Mouse (Mus musculus) midbrain, embryonic 10.5 days (tissue): ENCODE measurements around the gene Exoc4. TPM values are rescaled to one million over a fixed set of nuclear protein-coding genes. Genes with fewer than 3 reads are reported as not detected.

Experiments
- DNase-seq: peaks from one replicate; pipeline ENCODE4 v3.0.0-alpha.2; 2017; ENCODE audit warnings: low spot score
- H3K27ac ChIP-seq: fragments of 300-500 bp; sonication (generic); replicated peaks from 2 replicates; pipeline ENCODE4 v1.5.1; 2016; ENCODE audit warnings: mild to moderate bottlenecking
- H3K27me3 ChIP-seq: fragments of 300-500 bp; sonication (generic); 2 replicates; pipeline ENCODE4 v1.6.1; 2016; ENCODE audit warnings: low read depth, mild to moderate bottlenecking; ENCODE audit not compliant: poor library complexity, severe bottlenecking
- H3K36me3 ChIP-seq: fragments of 300-500 bp; sonication (generic); 2 replicates; pipeline ENCODE4 v1.6.1; 2016; ENCODE audit warnings: mild to moderate bottlenecking, moderate library complexity
- H3K4me1 ChIP-seq: fragments of 300-500 bp; sonication (generic); 2 replicates; pipeline ENCODE4 v1.6.1; 2016
- H3K4me3 ChIP-seq: fragments of 300-500 bp; sonication (generic); 2 replicates; pipeline ENCODE4 v1.5.1; 2016; ENCODE audit warnings: mild to moderate bottlenecking, moderate library complexity
- H3K9me3 ChIP-seq: fragments of 300-500 bp; sonication (generic); replicated peaks from 2 replicates; pipeline ENCODE4 v1.6.1; 2016; ENCODE audit warnings: mild to moderate bottlenecking
- WGBS: fragments of 180-500 bp; shearing (Covaris S2); methylation state at CpG from one replicate; pipeline ENCODE4 v1.1.7; 2016; 5-methylcytosine and 5-hydroxymethylcytosine counted together
- polyA plus RNA-seq: library from polyadenylated mRNA; unstranded; fragments of >200 nt; fragmentation: Nextera tagmentation; extraction: Ambion mirVana; gene quantifications from 2 replicates; pipeline ENCODE4 v1.2.1, GENCODE M21; 2016

The Exoc4 gene
- polyA plus RNA-seq, 1 experiment from 2014 or later: 36.2 TPM

DNA sequence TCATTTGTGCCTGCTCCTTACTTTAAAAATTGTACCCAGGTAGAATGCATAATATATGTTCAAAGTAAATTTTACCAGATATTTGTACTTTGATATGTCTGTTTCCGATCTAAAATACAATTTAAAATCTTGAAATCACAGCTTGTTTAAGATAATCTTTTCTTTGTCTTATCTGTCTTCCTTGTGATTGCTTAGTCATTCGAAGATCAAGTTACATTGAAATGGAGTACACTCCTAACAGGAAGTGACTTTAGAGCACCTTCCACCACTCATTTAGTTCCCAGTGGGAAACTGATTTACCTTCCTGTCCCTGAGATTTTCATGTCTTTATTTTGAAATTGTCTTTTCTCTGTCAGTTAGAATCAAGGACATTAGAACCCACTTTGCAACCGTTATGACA, 254.5 kb downstream of the Exoc4 start:
- no peak for DNase-seq
- Histone ChIP-seq H3K27me3 (no peaks in the 10 kb centered on the region), H3K4me1 (peaks cover 9% of the 10 kb centered on the region; the same call in 1 of the 2 replicates), H3K27ac (no peak overlapping the region), H3K9me3 (no peaks in the 10 kb centered on the region), H3K36me3 (peaks cover 8% of the 10 kb centered on the region; the same call in 1 of the 2 replicates), H3K4me3 (no peak overlapping the region)
- 79% methylated on average over 3 of the region's 3 CpGs for WGBS

DNA sequence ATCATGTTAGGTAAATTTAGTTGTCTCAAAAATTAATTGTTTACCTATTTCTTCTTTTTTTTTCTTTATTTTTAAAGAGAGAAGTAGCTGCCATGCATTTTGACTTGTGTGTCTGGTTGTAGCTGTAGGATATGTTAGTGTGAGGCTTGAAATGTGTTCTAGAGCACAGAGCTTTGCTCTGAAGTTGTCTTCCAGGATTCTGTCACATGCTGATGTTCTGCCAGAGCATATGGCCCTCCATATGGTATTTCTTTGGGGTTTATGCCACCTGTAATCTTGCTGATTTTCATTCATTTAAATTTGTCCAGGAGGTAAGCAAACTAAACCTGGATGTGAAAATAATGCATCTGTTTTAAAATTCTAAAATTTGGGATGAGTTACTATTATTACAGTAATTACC, 258.2 kb downstream of the Exoc4 start:
- DNase-seq: no peak
- Histone ChIP-seq H3K4me1 (peaks cover 5% of the 10 kb centered on the region; the same call in 1 of the 2 replicates), H3K27me3 (no peaks in the 10 kb centered on the region), H3K27ac (no peak overlapping the region), H3K36me3 (no peaks in the 10 kb centered on the region), H3K9me3 (no peaks in the 10 kb centered on the region), H3K4me3 (no peak overlapping the region)

DNA sequence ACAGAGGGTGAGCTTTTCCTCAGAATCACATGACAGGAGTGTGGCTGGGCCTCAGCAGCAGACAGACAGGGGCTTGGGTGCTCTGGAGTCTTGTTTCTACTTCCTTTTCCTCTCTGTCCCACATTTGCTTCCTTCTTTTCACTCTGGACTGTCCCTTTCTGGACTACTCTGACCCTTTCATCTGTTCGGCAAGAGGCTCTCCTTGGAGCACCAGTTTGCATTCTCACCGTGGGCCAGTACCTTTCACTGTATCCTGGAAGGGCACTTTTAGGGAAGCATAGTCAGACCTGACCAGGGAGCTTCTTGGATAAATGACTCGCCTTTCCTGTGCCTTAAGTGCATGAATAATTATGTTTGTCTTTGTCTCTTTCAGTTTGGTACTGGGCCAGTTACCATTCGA, 266.5 kb downstream of the Exoc4 start:
- Histone ChIP-seq H3K4me1 (no peaks in the 10 kb centered on the region; the same call in 1 of the 2 replicates), H3K27me3 (no peaks in the 10 kb centered on the region), H3K9me3 (no peaks in the 10 kb centered on the region), H3K36me3 (no peaks in the 10 kb centered on the region), H3K27ac (no peak overlapping the region; the same call in 1 of the 2 replicates), H3K4me3 (no peak overlapping the region)
- WGBS: 62% methylated on average over 4 of the region's 4 CpGs
- no peak for DNase-seq

DNA sequence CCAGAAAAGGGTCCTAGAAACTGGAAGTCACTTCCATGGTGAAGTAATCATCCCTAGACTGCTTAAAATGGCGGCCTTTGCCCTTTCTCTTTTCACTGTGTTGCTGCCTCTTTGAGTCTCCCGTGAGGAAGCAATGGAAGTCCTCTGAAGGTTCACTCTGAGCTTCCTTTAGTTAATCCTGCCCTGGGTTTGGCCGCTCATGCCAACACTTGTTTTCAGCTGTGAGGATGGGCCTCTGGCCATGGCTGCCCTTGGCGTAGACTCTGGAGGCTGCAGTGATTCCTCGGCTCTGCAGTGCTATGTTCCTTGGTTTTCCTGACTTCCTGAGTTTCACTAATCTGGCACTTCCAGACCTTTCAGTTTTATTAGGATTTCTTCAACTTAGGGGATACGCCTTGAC, 267.9 kb downstream of the Exoc4 start:
- H3K9me3 ChIP-seq: no peaks in the 10 kb centered on the region
- no peaks in the 10 kb centered on the region for H3K36me3 ChIP-seq
- no peak for DNase-seq
- no peak overlapping the region for H3K4me3 ChIP-seq
- H3K4me1 ChIP-seq: no peaks in the 10 kb centered on the region; the same call in 1 of the 2 replicates
- 78% methylated on average over 6 of the region's 6 CpGs for WGBS
- no peak overlapping the region for H3K27ac ChIP-seq
- no peaks in the 10 kb centered on the region for H3K27me3 ChIP-seq

DNA sequence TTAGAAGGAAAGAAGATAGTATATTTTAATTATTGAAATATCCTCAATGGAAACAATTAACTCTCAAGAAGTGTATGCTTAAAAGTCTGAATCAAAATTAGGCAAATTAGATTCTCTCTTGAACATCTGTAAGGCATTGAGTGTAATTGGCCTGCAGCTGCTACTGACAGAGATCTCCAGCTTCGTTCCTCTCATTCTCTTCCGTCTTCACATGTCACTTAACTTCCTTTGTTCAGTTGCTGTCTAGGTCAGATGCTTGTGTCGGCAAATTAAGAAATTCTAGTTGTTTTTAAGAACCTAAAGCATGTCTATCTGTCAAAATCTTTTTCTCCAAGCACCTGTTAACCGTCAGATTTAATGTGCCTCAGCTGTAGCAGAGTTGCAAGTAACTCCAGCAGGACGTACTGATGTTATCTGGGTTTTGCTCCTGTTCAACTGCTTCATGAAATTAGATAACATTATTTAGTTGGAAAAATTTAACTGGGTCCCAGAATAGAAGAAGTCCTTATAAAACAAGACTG, 269.1 kb downstream of the Exoc4 start:
- no peak overlapping the region for H3K4me3 ChIP-seq
- no peak overlapping the region for H3K27ac ChIP-seq
- 63% methylated on average over 5 of the region's 5 CpGs for WGBS
- no peaks in the 10 kb centered on the region; the same call in 1 of the 2 replicates for H3K4me1 ChIP-seq
- no peaks in the 10 kb centered on the region for H3K36me3 ChIP-seq
- no peaks in the 10 kb centered on the region for H3K27me3 ChIP-seq
- no peaks in the 10 kb centered on the region for H3K9me3 ChIP-seq
- no peak for DNase-seq

DNA sequence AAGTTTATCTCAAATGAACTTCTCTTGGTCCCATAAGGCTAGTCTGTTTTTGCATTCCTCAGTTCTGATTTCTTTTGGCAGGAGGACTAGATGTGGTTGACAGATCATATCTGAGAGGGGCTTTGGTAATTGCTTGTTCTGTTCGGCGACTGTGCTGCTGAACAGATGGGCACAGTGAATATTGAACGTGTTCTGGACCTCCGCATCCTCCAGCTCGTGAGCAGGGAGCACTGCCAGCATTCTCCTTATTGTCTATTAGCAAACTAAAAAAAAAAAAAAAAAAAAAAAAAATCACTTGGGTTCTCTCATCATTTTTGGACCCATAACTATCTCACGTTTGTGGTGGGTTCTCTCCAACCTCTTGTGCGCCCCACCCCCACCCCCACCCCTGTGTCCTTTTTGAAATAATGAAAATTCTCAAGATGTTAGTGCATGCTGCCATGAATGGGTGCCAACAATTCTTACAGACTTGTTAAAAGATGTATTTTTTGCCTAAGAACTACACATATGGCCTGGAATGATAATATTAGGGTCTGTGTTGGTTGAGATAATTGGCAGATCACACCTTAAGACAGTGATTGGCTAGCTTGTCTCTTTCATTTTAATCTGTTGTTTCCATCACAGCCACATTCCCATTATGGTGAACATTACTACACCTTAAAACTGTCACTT, 276.9 kb downstream of the Exoc4 start:
- Histone ChIP-seq H3K27me3 (no peaks in the 10 kb centered on the region), H3K4me1 (no peaks in the 10 kb centered on the region; the same call in 1 of the 2 replicates), H3K36me3 (no peaks in the 10 kb centered on the region), H3K4me3 (no peak overlapping the region), H3K27ac (no peak overlapping the region), H3K9me3 (no peaks in the 10 kb centered on the region)
- 95% methylated on average over 7 of the region's 7 CpGs for WGBS
- no peak for DNase-seq

DNA sequence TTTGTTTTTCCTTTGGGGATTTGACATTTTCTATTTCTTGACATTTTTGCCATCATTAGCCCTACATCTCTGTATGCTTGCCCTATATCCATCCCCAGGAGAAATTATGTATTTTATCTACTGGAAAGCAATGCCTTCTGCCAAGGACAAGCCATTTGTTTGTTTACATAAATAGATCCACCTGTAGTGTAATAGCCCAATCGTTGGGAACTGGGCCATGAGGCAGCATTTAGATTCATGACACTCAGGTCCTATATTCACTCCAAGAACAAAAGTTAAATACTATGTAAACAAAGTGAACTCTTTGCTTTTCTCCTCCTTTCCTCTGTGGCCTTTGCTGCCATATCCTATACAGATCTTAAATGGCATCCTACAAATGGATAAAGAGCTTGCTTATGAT, 291.5 kb downstream of the Exoc4 start:
- no peak overlapping the region for H3K27ac ChIP-seq
- H3K4me1 ChIP-seq: no peaks in the 10 kb centered on the region
- H3K4me3 ChIP-seq: no peak overlapping the region
- no peak for DNase-seq
- H3K36me3 ChIP-seq: no peaks in the 10 kb centered on the region
- H3K27me3 ChIP-seq: no peaks in the 10 kb centered on the region
- no peaks in the 10 kb centered on the region for H3K9me3 ChIP-seq
- WGBS: 79% methylated on average over 1 of the region's 1 CpGs

DNA sequence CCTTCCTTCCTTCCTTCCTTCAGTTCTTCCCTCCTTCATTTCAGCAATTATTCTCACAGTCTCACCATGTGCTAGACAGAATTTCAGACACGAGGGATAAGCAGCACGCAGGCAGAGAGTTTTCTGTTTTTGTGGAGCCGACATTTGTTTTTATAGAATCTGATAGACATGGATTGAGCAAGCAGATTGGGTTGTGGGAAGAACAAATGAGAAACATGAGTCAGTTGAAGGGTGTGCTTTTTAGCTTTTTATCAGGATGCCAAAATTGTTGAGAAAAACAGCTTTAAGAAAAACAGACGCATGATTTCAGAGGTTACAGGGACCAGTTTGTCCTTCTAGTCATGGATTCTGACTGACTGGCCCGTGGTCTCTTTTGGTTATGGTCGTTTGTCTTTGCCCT, 293.8 kb downstream of the Exoc4 start:
- no peaks in the 10 kb centered on the region for H3K36me3 ChIP-seq
- H3K27me3 ChIP-seq: no peaks in the 10 kb centered on the region
- no peaks in the 10 kb centered on the region for H3K9me3 ChIP-seq
- no peaks in the 10 kb centered on the region for H3K4me1 ChIP-seq
- no peak for DNase-seq
- 87% methylated on average over 6 of the region's 6 CpGs for WGBS
- no peak overlapping the region for H3K4me3 ChIP-seq
- no peak overlapping the region for H3K27ac ChIP-seq

DNA sequence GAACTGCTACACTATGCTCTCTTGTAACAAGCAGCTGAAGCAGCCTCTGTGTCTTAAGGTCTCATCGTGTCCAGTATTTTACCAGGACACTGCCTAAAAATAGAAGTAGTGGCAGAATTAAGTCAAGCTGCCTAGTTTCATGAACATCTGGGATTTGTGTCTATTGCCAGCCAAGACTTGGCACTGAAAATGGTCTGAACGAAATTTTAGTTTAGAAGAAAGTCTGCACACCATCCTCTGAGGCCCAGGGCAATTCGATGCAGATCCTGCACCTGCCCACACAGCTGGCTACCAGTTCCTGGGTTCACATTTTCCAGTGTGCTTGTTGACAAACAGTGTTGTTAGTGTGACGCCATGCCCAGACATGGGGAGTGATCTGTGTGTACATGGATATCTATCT, 303.0 kb downstream of the Exoc4 start:
- no peaks in the 10 kb centered on the region for H3K36me3 ChIP-seq
- 88% methylated on average over 4 of the region's 4 CpGs for WGBS
- no peaks in the 10 kb centered on the region for H3K4me1 ChIP-seq
- H3K27ac ChIP-seq: no peak overlapping the region
- H3K27me3 ChIP-seq: no peaks in the 10 kb centered on the region
- no peak overlapping the region for H3K4me3 ChIP-seq
- no peaks in the 10 kb centered on the region for H3K9me3 ChIP-seq
- no peak for DNase-seq

DNA sequence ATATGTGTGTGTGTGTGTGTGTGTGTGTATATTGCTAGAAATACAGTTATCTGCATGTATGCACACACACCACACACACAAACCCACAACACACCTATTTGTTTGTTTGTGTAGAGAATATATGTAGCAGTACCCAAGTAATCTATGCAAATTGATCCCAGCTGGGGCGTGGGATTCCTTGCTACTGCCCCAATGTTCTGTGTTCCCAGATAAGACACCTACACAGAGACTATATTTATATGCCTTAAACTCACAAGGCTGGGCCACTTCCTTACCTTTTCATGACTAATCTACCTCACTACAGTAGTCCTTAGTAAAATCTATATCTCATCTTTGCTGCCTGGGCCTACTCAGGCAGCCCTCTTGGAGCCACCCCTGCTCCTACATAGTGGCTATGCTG, 312.0 kb downstream of the Exoc4 start:
- H3K36me3 ChIP-seq: no peaks in the 10 kb centered on the region
- H3K4me1 ChIP-seq: no peaks in the 10 kb centered on the region
- H3K4me3 ChIP-seq: no peak overlapping the region
- H3K27ac ChIP-seq: no peak overlapping the region
- H3K27me3 ChIP-seq: no peaks in the 10 kb centered on the region
- WGBS: 76% methylated on average over 1 of the region's 1 CpGs
- no peaks in the 10 kb centered on the region for H3K9me3 ChIP-seq
- DNase-seq: no peak

DNA sequence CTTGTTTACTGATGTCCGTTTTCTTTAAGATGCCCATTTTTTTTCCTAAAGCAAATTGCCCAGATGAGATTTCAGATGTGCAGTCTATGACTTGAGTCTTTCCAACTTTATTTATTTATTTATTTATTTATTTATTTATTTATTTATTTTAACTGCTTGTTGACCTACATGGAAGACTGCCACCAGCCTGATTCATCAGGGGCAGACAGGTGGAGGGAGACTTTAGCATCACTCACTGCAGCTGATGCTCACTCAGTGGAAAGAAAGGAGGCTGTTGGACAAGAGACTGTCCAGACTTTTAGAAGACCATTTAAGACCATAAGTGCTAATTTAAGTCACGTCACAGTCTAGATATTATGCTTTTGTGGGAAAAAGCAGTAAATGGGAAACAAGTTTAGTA, 313.0 kb downstream of the Exoc4 start:
- Histone ChIP-seq H3K9me3 (no peaks in the 10 kb centered on the region), H3K27me3 (no peaks in the 10 kb centered on the region), H3K4me3 (no peak overlapping the region), H3K27ac (no peak overlapping the region), H3K36me3 (no peaks in the 10 kb centered on the region), H3K4me1 (no peaks in the 10 kb centered on the region)
- 88% methylated on average over 2 of the region's 2 CpGs for WGBS
- no peak for DNase-seq

DNA sequence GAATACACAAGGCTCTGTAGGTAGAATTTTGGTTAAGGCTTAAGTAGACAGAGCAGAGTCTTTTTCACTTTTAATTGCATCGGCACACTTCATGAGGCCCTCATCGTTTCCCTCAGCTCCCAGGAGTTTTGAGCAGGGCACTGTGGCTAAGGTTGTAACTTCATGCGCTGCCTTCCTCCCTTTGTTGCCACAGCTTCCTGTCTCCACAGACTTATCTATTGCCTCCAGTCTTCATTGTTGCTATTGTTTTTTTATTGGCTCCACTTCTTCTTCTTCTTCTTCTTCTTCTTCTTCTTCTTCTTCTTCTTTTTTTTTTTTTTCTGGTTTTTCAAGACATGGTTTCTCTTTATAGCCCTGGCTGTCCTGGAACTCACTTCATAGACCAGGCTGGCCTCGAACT, 327.1 kb downstream of the Exoc4 start:
- H3K36me3 ChIP-seq: no peaks in the 10 kb centered on the region
- DNase-seq: no peak
- H3K4me3 ChIP-seq: no peak overlapping the region
- H3K9me3 ChIP-seq: no peaks in the 10 kb centered on the region
- H3K27ac ChIP-seq: no peak overlapping the region
- no peaks in the 10 kb centered on the region for H3K4me1 ChIP-seq
- whole genome bisulfite sequencing: 87% methylated on average over 4 of the region's 4 CpGs
- H3K27me3 ChIP-seq: no peaks in the 10 kb centered on the region

DNA sequence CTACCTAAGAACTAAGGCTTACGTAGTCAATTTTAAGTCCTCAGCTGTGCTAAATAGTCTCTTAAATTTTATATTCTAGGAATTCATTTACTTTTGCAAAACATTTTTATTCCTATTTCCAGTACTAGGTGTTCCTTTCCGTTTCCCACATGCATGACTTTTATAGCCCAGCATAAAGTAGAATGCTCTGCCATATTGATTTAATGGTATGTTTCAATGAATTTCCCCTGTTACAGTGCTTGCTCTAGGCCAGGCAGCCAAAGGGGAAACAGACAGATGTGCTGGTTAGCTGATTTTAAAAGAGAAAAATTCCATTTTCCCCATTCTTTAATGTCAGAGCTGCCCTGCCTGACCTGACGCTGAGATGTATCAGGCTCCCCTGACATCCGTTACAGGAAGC, 359.6 kb downstream of the Exoc4 start:
- no peaks in the 10 kb centered on the region for H3K36me3 ChIP-seq
- H3K9me3 ChIP-seq: no peaks in the 10 kb centered on the region
- H3K4me1 ChIP-seq: no peaks in the 10 kb centered on the region
- no peak overlapping the region for H3K27ac ChIP-seq
- H3K27me3 ChIP-seq: no peaks in the 10 kb centered on the region
- DNase-seq: no peak
- WGBS: 89% methylated on average over 4 of the region's 4 CpGs
- H3K4me3 ChIP-seq: no peak overlapping the region
